Mouse (Mus musculus) heart, postnatal 10 days (tissue): ENCODE results near the gene Sfswap. TPM values are rescaled to one million over a fixed set of nuclear protein-coding genes. Genes with fewer than 3 reads are reported as not detected.
"Not testable (repeated sequence)": the region's sequence is repeated elsewhere in the genome, so short reads cannot be mapped to it uniquely, and the experiment has no call there.

Experiments used
- DNase-seq, 2 experiments: peaks; one replicate each; pipeline ENCODE4 v3.0.0; 2021
- intact Hi-C: fragments of 180-260 bp; cut with DNase I; formaldehyde crosslinking; loops from one replicate; pipeline ENCODE4 v1.15.1; 2025
- total RNA-seq, 2 experiments: library from RNA; stranded (reverse); gene quantifications; 2 replicates each; pipeline ENCODE4 v1.2.3; 2021

Sfswap gene
- total RNA-seq, 2 experiments from 2014 or later: 48.7 to 50.1 TPM

GRCm38 (mm10) chr5:129583761-129584582 lies 83.0 kb downstream of the Sfswap start, which contains the start of gene Mmp17:
Gene Mmp17, plus strand, starts transcription at chr5:129584169.
- peak; percentile 90 to 91 for DNase-seq
- intact Hi-C loops: loop anchor here (1.0 to 5.0 kb wide), 2 partner anchors 82 to 199 kb away; partner anchors contain the start of gene Sfswap

GRCm38 (mm10) chr5:129584583-129585541 lies 83.8 kb downstream of the Sfswap start:
- intact Hi-C loops: loop anchor here (1.0 to 5.0 kb wide), 2 partner anchors 83 to 200 kb away; partner anchors contain the start of gene Sfswap
- DNase-seq: peak; percentile 40 to 51

GRCm38 (mm10) chr5:129586016-129586415 lies 85.0 kb downstream of the Sfswap start:
- DNase-seq: peak; percentile 85 to 91

GRCm38 (mm10) chr5:129586471-129586870 lies 85.5 kb downstream of the Sfswap start:
- intact Hi-C loops: loop anchor here (1.0 to 2.0 kb wide), 3 partner anchors 170 to 524 kb away; no protein-coding TSS in a partner anchor
- no peak for DNase-seq

More at GRCm38 (mm10) chr5:129586016-129586415, 85.0 kb downstream of the Sfswap start:
- intact Hi-C loops: loop anchor here (1.0 to 2.0 kb wide), 3 partner anchors 169 to 523 kb away; no protein-coding TSS in a partner anchor

- intact Hi-C loops: no loop called here
- no peak for DNase-seq
These were observed 89.9 kb downstream of the Sfswap start for GRCm38 (mm10) chr5:129590915-129591314.

- intact Hi-C loops: loop anchor here (2.0 kb wide), 2 partner anchors 416 to 532 kb away; no protein-coding TSS in a partner anchor
- DNase-seq: peak; percentile 83 to 92
These were observed 93.4 kb downstream of the Sfswap start for GRCm38 (mm10) chr5:129594116-129595114.

GRCm38 (mm10) chr5:129602071-129602487 lies 101.1 kb downstream of the Sfswap start:
- intact Hi-C loops: no loop called here
- DNase-seq: no peak

GRCm38 (mm10) chr5:129607476-129607875 lies 106.5 kb downstream of the Sfswap start:
- intact Hi-C loops: no loop called here
- DNase-seq: no peak

GRCm38 (mm10) chr5:129611060-129611459 lies 110.0 kb downstream of the Sfswap start:
- DNase-seq: peak; percentile 82 to 83
- intact Hi-C loops: loop anchor here (2.0 to 5.0 kb wide), 2 partner anchors 114 to 131 kb away; partner anchors contain the start of gene Nipsnap2

GRCm38 (mm10) chr5:129620600-129620999 lies 119.6 kb downstream of the Sfswap start:
- DNase-seq, intact Hi-C loops: not testable (repeated sequence)

Other genes with a start within 250 kb of the Sfswap start
- 1 to 10 TPM in 1 of 2 experiments, under 1 TPM in 1; 0.89 to 1.7 TPM for gene Mmp17, start 82.9 kb downstream of the Sfswap start, total RNA-seq
- gene Zfp11, start 168.9 kb downstream of the Sfswap start, total RNA-seq: 1 to 10 TPM; 4.0 to 4.2 TPM
- not detected for gene Sept14, start 207.3 kb downstream of the Sfswap start, total RNA-seq
- gene Mrps17, start 214.3 kb downstream of the Sfswap start, total RNA-seq: 10 to 100 TPM; 88.6 to 91.5 TPM
- 100 to 1,000 TPM; 591 to 619 TPM for gene Nipsnap2, start 223.8 kb downstream of the Sfswap start, total RNA-seq